Mouse (Mus musculus): ENCODE measurements around the gene Fxyd2.

The Fxyd2 gene

GRCm38 (mm10) chr9:45449658-45450057 is 50.2 kb downstream of the Fxyd2 start:
- in situ Hi-C loops (cut with MboI; ENCODE audit: low pct_unique_long_range_greater_than_20kb in 1 of 2, low sequenced_read_pairs in 2 of 2, unreplicated experiment in 1 of 2), result no loop called here

GRCm38 (mm10) chr9:45451346-45451745 is 51.9 kb downstream of the Fxyd2 start:
- in situ Hi-C loops (cut with MboI; ENCODE audit: low pct_unique_long_range_greater_than_20kb in 1 of 2, low sequenced_read_pairs in 2 of 2, unreplicated experiment in 1 of 2), result no loop called here

GRCm38 (mm10) chr9:45454032-45454431 is 54.6 kb downstream of the Fxyd2 start:
- in situ Hi-C loops (cut with MboI; ENCODE audit: low pct_unique_long_range_greater_than_20kb in 1 of 2, low sequenced_read_pairs in 2 of 2, unreplicated experiment in 1 of 2), result no loop called here

- in situ Hi-C loops (cut with MboI; ENCODE audit: low pct_unique_long_range_greater_than_20kb in 1 of 2, low sequenced_read_pairs in 2 of 2, unreplicated experiment in 1 of 2), result no loop called here
These were observed 55.6 kb downstream of the Fxyd2 start for GRCm38 (mm10) chr9:45454889-45455610.

GRCm38 (mm10) chr9:45457200-45457599 is 57.7 kb downstream of the Fxyd2 start:
- in situ Hi-C loops (cut with MboI; ENCODE audit: low pct_unique_long_range_greater_than_20kb in 1 of 2, low sequenced_read_pairs in 2 of 2, unreplicated experiment in 1 of 2), result no loop called here

- in situ Hi-C loops (cut with MboI; ENCODE audit: low pct_unique_long_range_greater_than_20kb in 1 of 2, low sequenced_read_pairs in 2 of 2, unreplicated experiment in 1 of 2), result no loop called here
These were observed 58.9 kb downstream of the Fxyd2 start for GRCm38 (mm10) chr9:45458363-45458762.

Measured in mouse embryonic stem cell (cell line).